Mouse (Mus musculus) bone marrow, adult 2 months (tissue): ENCODE data around the gene Plppr2.

Experiments
- CTCF ChIP-seq: fragments of 200-500 bp; IDR thresholded peaks from 2 replicates; pipeline ENCODE4 v1.5.1; 2011; ENCODE audit warnings: low read length, control low read depth; ENCODE audit not compliant: control insufficient read depth, insufficient read depth
- POLR2A ChIP-seq: fragments of 200-500 bp; IDR thresholded peaks from 2 replicates; pipeline ENCODE4 v1.6.1; 2011; ENCODE audit warnings: low read depth, mild to moderate bottlenecking, control low read depth, low read length, borderline replicate concordance; ENCODE audit not compliant: control insufficient read depth

DNA sequence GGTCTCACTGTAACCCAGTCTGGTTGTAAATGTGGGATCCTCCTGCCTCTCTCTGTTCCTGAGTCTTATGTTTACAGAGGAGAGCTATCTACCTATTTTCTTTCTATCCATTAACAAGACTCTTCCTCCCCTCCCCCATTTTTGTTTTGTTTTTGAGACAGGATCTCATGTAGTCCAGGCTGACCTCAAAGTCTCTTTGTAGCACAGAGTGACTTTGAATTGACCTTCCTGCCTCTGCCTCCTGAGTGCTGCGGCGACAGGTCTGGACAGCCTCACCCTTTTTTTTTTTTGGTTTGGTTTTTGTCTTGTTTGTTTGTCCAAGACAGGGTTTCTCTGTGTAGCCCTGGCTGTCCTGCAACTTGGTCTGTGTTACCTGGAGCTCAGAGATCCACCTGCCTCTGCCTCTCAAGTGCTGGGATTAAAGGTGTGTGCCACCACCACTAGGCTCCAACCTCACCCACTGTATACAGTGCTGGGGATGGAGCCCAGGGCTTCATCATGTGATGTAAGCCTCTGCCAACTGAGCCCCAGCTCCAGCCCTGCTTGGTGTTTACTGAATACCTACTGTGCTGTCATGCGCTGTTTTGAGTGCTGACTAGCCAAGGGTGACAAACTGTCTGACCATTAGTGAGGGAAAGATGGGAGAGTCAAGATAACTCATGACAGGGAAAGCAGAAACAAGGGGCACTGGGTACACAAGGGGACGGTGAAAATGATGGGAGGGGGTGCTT lies 41.7 kb downstream of the Plppr2 start:
- TF ChIP-seq CTCF = no peak
- no peak for TF ChIP-seq POLR2A
